ENCODE assay signal across 25 mouse cellular contexts in genomic region chr3:84622026-84622425, GRCm38 (mm10). TPM values are rescaled to one million over a fixed set of nuclear protein-coding genes. Genes with fewer than 3 reads are reported as not detected.
DNase-seq lines count a peak whose midpoint lies in the region; ATAC-seq and TF ChIP-seq lines count a peak whose summit lies in the region.
"Had no signal": no experiment of that assay in that cellular context is flagged by ENCODE, and none has a peak within 500 bp of the region (broad histone marks: within the 10 kb centered on the region; RNA-seq: fewer than 3 reads in every experiment).

No protein-coding gene starts in this region.

- H3K27ac ChIP-seq in intestine, embryonic 14.5 days (ENCODE audit: low read depth) = no peak overlapping the region
- H3K27ac ChIP-seq in intestine, embryonic 16.5 days (ENCODE audit: low read length) = no peak overlapping the region
- H3K27ac ChIP-seq in hindbrain, postnatal 0 days = no peak overlapping the region
- H3K27ac ChIP-seq: embryonic facial prominence, embryonic 12.5 days; forebrain, embryonic 13.5 days; heart, embryonic 15.5 days; hindbrain, embryonic 10.5 days; left cerebral cortex, adult 2 months; midbrain, embryonic 10.5 days; neural tube, embryonic 12.5 days had no signal

- H3K27me3 ChIP-seq in intestine, embryonic 14.5 days (replicated peaks; ENCODE audit: control insufficient read depth, insufficient read depth, low read length) = no peaks in the 10 kb centered on the region
- no peaks in the 10 kb centered on the region for H3K27me3 ChIP-seq in intestine, embryonic 16.5 days (replicated peaks; ENCODE audit: control insufficient read depth, insufficient read depth, low read length)
- H3K27me3 ChIP-seq in hindbrain, postnatal 0 days (ENCODE audit: insufficient read depth, low read length) = no peaks in the 10 kb centered on the region
- H3K27me3 ChIP-seq: embryonic facial prominence, embryonic 12.5 days; forebrain, embryonic 13.5 days; heart, embryonic 15.5 days; neural tube, embryonic 12.5 days had no signal

- ATAC-seq in intestine, embryonic 14.5 days (replicated peaks; ENCODE audit: low FRiP score, low TSS enrichment, low read depth) = no peak
- no peak for ATAC-seq in intestine, embryonic 16.5 days
- ATAC-seq in granulocyte monocyte progenitor cell, adult 5-6 weeks (replicated peaks; ENCODE audit: poor library complexity, severe bottlenecking) = peak; percentile 86
- no peak for ATAC-seq in hindbrain, postnatal 0 days
- ATAC-seq: forebrain, embryonic 13.5 days had no signal

- TF ChIP-seq CTCF in hindbrain, postnatal 0 days (IDR thresholded peaks at IDR 0.05; ENCODE audit: low read depth) = no peak

- peak; percentile 44 for DNase-seq in intestine, embryonic 14.5 days (ENCODE audit: low spot score)
- peak; percentile 74 for DNase-seq in lung, postnatal 25 days (ENCODE audit: low spot score)
- no peak for DNase-seq in cerebellum, adult 9-10 months
- DNase-seq in adrenal gland, postnatal 4 days (ENCODE audit: low spot score in 2 of 2) = no peak
- no peak for DNase-seq in hindbrain, postnatal 0 days (ENCODE audit: low spot score)
- DNase-seq: adrenal gland, postnatal 10 days; cerebellum, adult 11-12 months; gastrocnemius, postnatal 10 days; kidney, adult 9 months; kidney, postnatal 25 days; left cerebral cortex, postnatal 4 days; spleen, adult 18-20 months; thymus, postnatal 25 days had no signal

- H3K4me1 ChIP-seq in intestine, embryonic 14.5 days (replicated peaks; ENCODE audit: control insufficient read depth, insufficient read depth, low read length) = no peaks in the 10 kb centered on the region
- H3K4me1 ChIP-seq in intestine, embryonic 16.5 days (ENCODE audit: control insufficient read depth, insufficient read depth, low read length) = no peaks in the 10 kb centered on the region
- no peaks in the 10 kb centered on the region; the same call in 1 of the 2 replicates for H3K4me1 ChIP-seq in hindbrain, postnatal 0 days (ENCODE audit: insufficient read depth, low read length)
- H3K4me1 ChIP-seq: embryonic facial prominence, embryonic 12.5 days; forebrain, embryonic 13.5 days; hindbrain, embryonic 10.5 days; midbrain, embryonic 10.5 days; neural tube, embryonic 12.5 days had no signal

- no peak overlapping the region for H3K9ac ChIP-seq in intestine, embryonic 14.5 days (ENCODE audit: low read length)
- no peak overlapping the region for H3K9ac ChIP-seq in intestine, embryonic 16.5 days (ENCODE audit: low read depth, low read length)
- H3K9ac ChIP-seq in hindbrain, postnatal 0 days (replicated peaks; ENCODE audit: low read length) = no peak overlapping the region
- H3K9ac ChIP-seq: embryonic facial prominence, embryonic 12.5 days; forebrain, embryonic 13.5 days; heart, embryonic 15.5 days; neural tube, embryonic 12.5 days had no signal

- H3K4me3 ChIP-seq in intestine, embryonic 14.5 days (ENCODE audit: low read depth, low read length) = no peak overlapping the region
- no peak overlapping the region for H3K4me3 ChIP-seq in intestine, embryonic 16.5 days (ENCODE audit: low read length)
- no peak overlapping the region for H3K4me3 ChIP-seq in hindbrain, postnatal 0 days (ENCODE audit: low read length)
- H3K4me3 ChIP-seq: embryonic facial prominence, embryonic 12.5 days; erythroblast, embryonic 14.5 days; forebrain, embryonic 13.5 days; heart, embryonic 15.5 days; hindbrain, embryonic 10.5 days; left cerebral cortex, adult 2 months; midbrain, embryonic 10.5 days; neural tube, embryonic 12.5 days had no signal

- no peaks in the 10 kb centered on the region for H3K36me3 ChIP-seq in intestine, embryonic 14.5 days (ENCODE audit: control insufficient read depth, insufficient read depth, low read length)
- no peaks in the 10 kb centered on the region for H3K36me3 ChIP-seq in intestine, embryonic 16.5 days (ENCODE audit: control insufficient read depth, insufficient read depth, low read length)
- no peaks in the 10 kb centered on the region for H3K36me3 ChIP-seq in hindbrain, postnatal 0 days (ENCODE audit: insufficient read depth, low read length)
- H3K36me3 ChIP-seq: embryonic facial prominence, embryonic 12.5 days; heart, embryonic 15.5 days; hindbrain, embryonic 10.5 days; midbrain, embryonic 10.5 days; neural tube, embryonic 12.5 days had no signal

- H3K9me3 ChIP-seq in intestine, embryonic 14.5 days (ENCODE audit: control insufficient read depth, low read length) = no peaks in the 10 kb centered on the region
- no peaks in the 10 kb centered on the region for H3K9me3 ChIP-seq in intestine, embryonic 16.5 days (ENCODE audit: control insufficient read depth, low read length)
- no peaks in the 10 kb centered on the region for H3K9me3 ChIP-seq in hindbrain, postnatal 0 days (ENCODE audit: low read length)
- H3K9me3 ChIP-seq: embryonic facial prominence, embryonic 12.5 days; forebrain, embryonic 13.5 days; heart, embryonic 15.5 days; hindbrain, embryonic 10.5 days; midbrain, embryonic 10.5 days; neural tube, embryonic 12.5 days had no signal

- no peak overlapping the region for H3K4me2 ChIP-seq in intestine, embryonic 14.5 days (ENCODE audit: low read length)
- H3K4me2 ChIP-seq in intestine, embryonic 16.5 days (ENCODE audit: low read depth, low read length) = no peak overlapping the region
- no peak overlapping the region for H3K4me2 ChIP-seq in hindbrain, postnatal 0 days (ENCODE audit: low read depth, low read length)
- H3K4me2 ChIP-seq: embryonic facial prominence, embryonic 12.5 days; forebrain, embryonic 13.5 days; heart, embryonic 15.5 days; neural tube, embryonic 12.5 days had no signal

- WGBS in intestine, embryonic 14.5 days = 28% methylated on average over 3 of the region's 3 CpGs
- WGBS in intestine, embryonic 16.5 days = 35% methylated on average over 3 of the region's 3 CpGs
- WGBS in hindbrain, postnatal 0 days = 67% methylated on average over 3 of the region's 3 CpGs

RNA-seq across cellular contexts. Expression of gene Tigd4, which starts 28.7 kb away (rescaled TPM):
- polyA plus RNA-seq in intestine, embryonic 14.5 days (2014; fragmentation: Nextera tagmentation; extraction: Ambion mirVana) = not detected in 2 replicates
- not detected in 2 replicates for polyA plus RNA-seq in intestine, embryonic 16.5 days (2015; fragmentation: Nextera tagmentation; extraction: Ambion mirVana)
- not detected in 2 replicates for total RNA-seq in granulocyte monocyte progenitor cell, adult 5-6 weeks (2014; fragmentation: Nextera tagmentation)
- not detected in 2 replicates for total RNA-seq in granulocyte monocyte progenitor cell, adult 5-6 weeks (2017)
- total RNA-seq in adrenal gland, postnatal 4 days (2021) = 1 to 10 TPM in 1 of 2 experiments, under 1 TPM in 1; 0.28 to 2.8 TPM
- total RNA-seq in hindbrain, postnatal 0 days (2014; rRNA removed) = not detected in 2 replicates
- polyA plus RNA-seq in hindbrain, postnatal 0 days (2015; fragmentation: Nextera tagmentation; extraction: Ambion mirVana) = 0.06 TPM in 1 of 2 replicates, not detected in the other
- total RNA-seq: left cerebral cortex, adult 2 months; left cerebral cortex, postnatal 4 days; liver, adult 2 months; monocyte, adult 5-6 weeks had no signal
- polyA plus RNA-seq: erythroblast, embryonic 14.5 days; forebrain, embryonic 13.5 days; hindbrain, embryonic 10.5 days; liver, adult 2 months; midbrain, embryonic 10.5 days had no signal

RNA-seq across cellular contexts. Expression of gene Arfip1, which starts 39.6 kb away (rescaled TPM):
- polyA plus RNA-seq in intestine, embryonic 14.5 days (2014; fragmentation: Nextera tagmentation; extraction: Ambion mirVana) = 44.7 and 47.9 TPM in 2 replicates
- 49.0 and 50.8 TPM in 2 replicates for polyA plus RNA-seq in intestine, embryonic 16.5 days (2015; fragmentation: Nextera tagmentation; extraction: Ambion mirVana)
- 11.5 and 18.5 TPM in 2 replicates for total RNA-seq in granulocyte monocyte progenitor cell, adult 5-6 weeks (2014; fragmentation: Nextera tagmentation)
- 40.3 and 49.1 TPM in 2 replicates for total RNA-seq in granulocyte monocyte progenitor cell, adult 5-6 weeks (2017)
- total RNA-seq in adrenal gland, postnatal 4 days (2021) = 10 to 100 TPM; 60.6 to 61.2 TPM
- 15.3 and 15.4 TPM in 2 replicates for total RNA-seq in hindbrain, postnatal 0 days (2014; rRNA removed)
- polyA plus RNA-seq in hindbrain, postnatal 0 days (2015; fragmentation: Nextera tagmentation; extraction: Ambion mirVana) = 22.8 and 23.5 TPM in 2 replicates

RNA-seq across cellular contexts. Expression of gene Tmem154, which starts 44.0 kb away (rescaled TPM):
- 0.93 and 1.7 TPM in 2 replicates for polyA plus RNA-seq in intestine, embryonic 14.5 days (2014; fragmentation: Nextera tagmentation; extraction: Ambion mirVana)
- polyA plus RNA-seq in intestine, embryonic 16.5 days (2015; fragmentation: Nextera tagmentation; extraction: Ambion mirVana) = 1.2 and 1.3 TPM in 2 replicates
- 4.8 and 7.6 TPM in 2 replicates for total RNA-seq in granulocyte monocyte progenitor cell, adult 5-6 weeks (2014; fragmentation: Nextera tagmentation)
- total RNA-seq in granulocyte monocyte progenitor cell, adult 5-6 weeks (2017) = 4.3 and 4.8 TPM in 2 replicates
- total RNA-seq in adrenal gland, postnatal 4 days (2021) = 1 to 10 TPM; 4.1 to 5.0 TPM
- total RNA-seq in hindbrain, postnatal 0 days (2014; rRNA removed) = 0.37 and 0.90 TPM in 2 replicates
- 0.89 and 1.00 TPM in 2 replicates for polyA plus RNA-seq in hindbrain, postnatal 0 days (2015; fragmentation: Nextera tagmentation; extraction: Ambion mirVana)

Comparison
In these comparisons a context has a peak if more than half of its experiments do, and no peak if none do; other contexts are left out.
1. DNase-seq: peak in intestine, embryonic 14.5 days (single experiment) and lung, postnatal 25 days (single experiment); none in cerebellum, adult 9-10 months (single experiment), adrenal gland, postnatal 4 days (0 of 2) and hindbrain, postnatal 0 days (single experiment).